Mouse (Mus musculus) embryo, embryonic 11 days (tissue): Measurements from ENCODE around the gene Tmem186.

Experiments
- DNase-seq: peaks from one replicate; pipeline ENCODE4 v3.0.0-alpha.2; 2015

Tmem186 gene

GRCm38 (mm10) chr16:8666452-8666851 lies 28.9 kb upstream of the Tmem186 start:
- no peak for DNase-seq

GRCm38 (mm10) chr16:8665367-8665766 lies 27.9 kb upstream of the Tmem186 start:
- no peak for DNase-seq

- no peak for DNase-seq
Observed at GRCm38 (mm10) chr16:8663606-8664539, 26.4 kb upstream of the Tmem186 start.

GRCm38 (mm10) chr16:8663022-8663421 lies 25.5 kb upstream of the Tmem186 start:
- DNase-seq: no peak

GRCm38 (mm10) chr16:8658764-8659163 lies 21.3 kb upstream of the Tmem186 start:
- DNase-seq: no peak

GRCm38 (mm10) chr16:8658349-8658748 lies 20.8 kb upstream of the Tmem186 start:
- DNase-seq: no peak

- DNase-seq: no peak
Observed at GRCm38 (mm10) chr16:8656256-8656655, 18.7 kb upstream of the Tmem186 start.

GRCm38 (mm10) chr16:8655599-8655998 lies 18.1 kb upstream of the Tmem186 start:
- DNase-seq: no peak

GRCm38 (mm10) chr16:8655108-8655507 lies 17.6 kb upstream of the Tmem186 start:
- DNase-seq: no peak

GRCm38 (mm10) chr16:8650007-8650406 lies 12.5 kb upstream of the Tmem186 start:
- DNase-seq: no peak

- no peak for DNase-seq
Observed at GRCm38 (mm10) chr16:8645546-8645945, 8.0 kb upstream of the Tmem186 start.

GRCm38 (mm10) chr16:8643855-8644254 lies 6.3 kb upstream of the Tmem186 start:
- DNase-seq: peak; percentile 56

- no peak for DNase-seq
Observed at GRCm38 (mm10) chr16:8639466-8640191, 2.1 kb upstream of the Tmem186 start.

- no peak for DNase-seq
Observed at GRCm38 (mm10) chr16:8638131-8638530, 619 bp upstream of the Tmem186 start.

- DNase-seq: no peak
Observed at GRCm38 (mm10) chr16:8636867-8637216, 670 bp downstream of the Tmem186 start.

- DNase-seq: no peak
Observed at GRCm38 (mm10) chr16:8631428-8631827, 6.1 kb downstream of the Tmem186 start.

- DNase-seq: no peak
Observed at GRCm38 (mm10) chr16:8630419-8630818, 7.1 kb downstream of the Tmem186 start.

- DNase-seq: no peak
Observed at GRCm38 (mm10) chr16:8620315-8621115, 17.0 kb downstream of the Tmem186 start.

GRCm38 (mm10) chr16:8619659-8620314 lies 17.7 kb downstream of the Tmem186 start:
- DNase-seq: peak; percentile 56

- no peak for DNase-seq
Observed at GRCm38 (mm10) chr16:8613447-8613846, 24.1 kb downstream of the Tmem186 start.

- DNase-seq: no peak
Observed at GRCm38 (mm10) chr16:8613039-8613438, 24.5 kb downstream of the Tmem186 start.

GRCm38 (mm10) chr16:8612214-8613005 lies 25.1 kb downstream of the Tmem186 start:
- no peak for DNase-seq
